Mouse (Mus musculus) C2C12 (cell line): Measurements from ENCODE around the gene Cflar. TPM values are rescaled to one million over a fixed set of nuclear protein-coding genes. Genes with fewer than 3 reads are reported as not detected.

Source experiments
- H3K27me3 ChIP-seq: one replicate; pipeline ENCODE4 v1.6.1; 2011; ENCODE audit not compliant: control insufficient read depth, insufficient read depth, insufficient read length
- H3K36me3 ChIP-seq: one replicate; pipeline ENCODE4 v1.6.1; 2011; ENCODE audit not compliant: control insufficient read depth, insufficient read depth
- H3K4me3 ChIP-seq: one replicate; pipeline ENCODE4 v1.5.1; 2011; ENCODE audit warnings: mild to moderate bottlenecking, control low read depth; ENCODE audit not compliant: poor library complexity, insufficient read depth, severe bottlenecking
- H3K79me2 ChIP-seq: one replicate; pipeline ENCODE4 v1.6.1; 2011; ENCODE audit not compliant: control insufficient read depth, insufficient read depth
- H3K79me3 ChIP-seq: one replicate; pipeline ENCODE4 v1.6.1; 2011; ENCODE audit warnings: low read depth, control low read depth
- H3ac ChIP-seq: one replicate; pipeline ENCODE3; 2011; ENCODE audit warnings: low read depth; ENCODE audit not compliant: control insufficient read depth, insufficient read length
- CEBPB ChIP-seq: IDR thresholded peaks from one replicate; pipeline ENCODE4 v1.6.1; 2011; ENCODE audit warnings: low read depth, mild to moderate bottlenecking, control low read depth, moderate library complexity
- CTCF ChIP-seq: IDR thresholded peaks from one replicate; pipeline ENCODE4 v1.5.1; 2011; ENCODE audit not compliant: control insufficient read depth, insufficient read depth, insufficient read length
- FOSL1 ChIP-seq: IDR thresholded peaks from one replicate; pipeline ENCODE4 v1.8.0; 2011; ENCODE audit warnings: mild to moderate bottlenecking, low read length; ENCODE audit not compliant: poor library complexity, insufficient read depth, severe bottlenecking
- MAX ChIP-seq: IDR thresholded peaks from one replicate; pipeline ENCODE4 v1.6.1; 2011; ENCODE audit warnings: mild to moderate bottlenecking, control low read depth
- MYOD1 ChIP-seq: IDR thresholded peaks from one replicate; pipeline ENCODE4 v1.6.1; 2011; ENCODE audit warnings: low read depth; ENCODE audit not compliant: control insufficient read depth, insufficient read length
- MYOG ChIP-seq: IDR thresholded peaks from one replicate; pipeline ENCODE4 v1.6.1; 2011; ENCODE audit not compliant: control insufficient read depth, insufficient read length; ENCODE audit errors: extremely low read depth
- USF1 ChIP-seq: IDR thresholded peaks from one replicate; pipeline ENCODE4 v1.6.1; 2011; ENCODE audit warnings: low read depth, mild to moderate bottlenecking, control low read depth, moderate library complexity
- polyA plus RNA-seq: library from polyadenylated mRNA; unstranded; fragments of >200 nt; fragmentation: generic; extraction: Trizol; gene quantifications from one replicate; pipeline ENCODE4 v1.2.1, GENCODE M21; 2012; ENCODE audit warnings: missing spikeins

Gene Cflar
- polyA plus RNA-seq, 1 experiment = 23.6 TPM

DNA sequence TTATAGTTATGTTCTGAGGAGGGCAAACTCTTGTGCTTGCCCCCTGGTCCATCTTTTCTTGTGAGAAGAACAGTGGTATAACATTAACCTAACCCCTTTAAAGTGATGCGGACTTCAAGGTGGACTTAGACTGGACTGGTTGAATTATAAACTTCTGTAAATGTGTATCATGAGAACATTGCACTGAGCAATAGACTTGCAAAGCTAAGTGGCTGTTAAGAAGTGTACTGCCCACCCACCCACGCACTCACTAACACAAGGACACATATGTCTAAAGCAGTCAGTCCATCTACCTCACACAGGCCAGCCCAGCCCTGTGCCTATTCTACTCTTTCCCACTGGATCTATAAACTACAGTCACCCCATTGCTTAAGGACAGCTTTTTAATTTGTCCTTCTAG is 22.3 kb downstream of the Cflar start:
- TF ChIP-seq FOSL1 = no peak
- TF ChIP-seq CTCF = no peak
- TF ChIP-seq MYOD1 = no peak
- peaks cover 20% of the 10 kb centered on the region for H3K79me2 ChIP-seq
- no peak overlapping the region for H3ac ChIP-seq
- peaks cover 78% of the 10 kb centered on the region for H3K36me3 ChIP-seq
- no peak overlapping the region for H3K4me3 ChIP-seq
- no peaks in the 10 kb centered on the region for H3K27me3 ChIP-seq
- peaks cover 14% of the 10 kb centered on the region for H3K79me3 ChIP-seq

DNA sequence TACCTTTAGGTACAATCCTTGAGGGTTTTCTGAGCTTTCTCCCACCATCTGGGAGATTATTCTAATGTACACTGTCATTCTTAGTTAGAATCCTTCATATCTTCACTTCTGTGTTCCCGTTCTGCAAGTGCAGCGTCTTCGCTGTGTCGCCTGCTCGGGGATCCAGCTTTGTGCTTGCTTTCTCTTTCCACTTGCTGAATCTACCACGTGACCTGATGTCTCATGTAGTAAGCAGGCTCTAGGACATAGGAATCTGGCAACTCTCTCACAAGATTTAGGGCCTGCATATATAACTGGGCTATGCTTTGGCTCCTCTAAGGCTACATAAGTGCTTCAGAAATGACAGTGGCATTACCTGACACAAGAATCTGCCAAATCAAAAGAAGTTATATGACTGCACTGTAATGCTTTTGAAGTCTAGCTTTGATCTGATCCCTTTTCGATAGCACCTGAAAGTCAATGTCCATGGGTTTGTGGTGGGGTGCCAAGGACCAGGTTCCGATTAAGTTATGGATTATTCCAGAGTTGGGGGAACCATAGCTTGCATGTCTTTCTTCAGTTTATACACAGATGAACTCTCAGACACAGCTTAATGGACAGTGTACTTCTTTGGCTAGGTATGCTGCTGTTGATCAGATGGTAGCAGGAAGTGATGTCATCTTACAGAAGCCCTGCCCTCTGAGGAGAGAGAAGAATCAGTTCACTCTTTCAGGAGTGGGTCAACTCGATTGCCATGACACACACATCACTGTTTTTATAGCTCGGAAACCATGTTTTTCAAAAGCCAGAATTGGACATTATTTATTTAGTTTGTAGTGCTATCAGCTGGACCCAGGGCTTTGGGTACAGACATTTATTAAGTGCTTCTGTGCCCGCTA is 23.0 kb downstream of the Cflar start:
- H3K79me3 ChIP-seq = peaks cover 13% of the 10 kb centered on the region
- peaks cover 78% of the 10 kb centered on the region for H3K36me3 ChIP-seq
- no peak for TF ChIP-seq FOSL1
- H3ac ChIP-seq = no peak overlapping the region
- H3K4me3 ChIP-seq = no peak overlapping the region
- H3K27me3 ChIP-seq = no peaks in the 10 kb centered on the region
- peaks cover 13% of the 10 kb centered on the region for H3K79me2 ChIP-seq

DNA sequence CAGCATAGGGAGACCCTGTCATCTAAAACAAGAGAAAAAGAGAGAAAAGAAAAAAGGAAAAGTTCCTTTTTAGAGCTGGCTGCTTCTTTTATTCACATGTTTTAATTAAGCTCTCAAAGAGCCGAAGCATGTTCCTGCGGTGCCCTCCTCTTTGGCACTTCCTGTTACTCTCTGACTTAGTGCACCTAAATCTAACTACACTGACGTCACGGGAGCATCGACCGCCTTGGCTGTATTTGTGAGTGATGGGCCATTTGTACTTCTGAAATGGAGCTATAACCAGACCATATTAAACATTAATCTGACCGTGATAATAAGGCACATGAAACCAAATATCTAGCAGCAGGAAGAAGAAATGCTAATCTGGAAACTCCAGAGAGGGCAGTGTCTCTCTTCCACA is 24.7 kb downstream of the Cflar start:
- Histone ChIP-seq H3K27me3 (no peaks in the 10 kb centered on the region), H3K4me3 (no peak overlapping the region), H3K79me2 (peaks cover under 1% of the 10 kb centered on the region), H3K36me3 (peaks cover 85% of the 10 kb centered on the region), H3ac (no peak overlapping the region), H3K79me3 (peaks cover 2% of the 10 kb centered on the region)
- no peak for TF ChIP-seq MYOD1

DNA sequence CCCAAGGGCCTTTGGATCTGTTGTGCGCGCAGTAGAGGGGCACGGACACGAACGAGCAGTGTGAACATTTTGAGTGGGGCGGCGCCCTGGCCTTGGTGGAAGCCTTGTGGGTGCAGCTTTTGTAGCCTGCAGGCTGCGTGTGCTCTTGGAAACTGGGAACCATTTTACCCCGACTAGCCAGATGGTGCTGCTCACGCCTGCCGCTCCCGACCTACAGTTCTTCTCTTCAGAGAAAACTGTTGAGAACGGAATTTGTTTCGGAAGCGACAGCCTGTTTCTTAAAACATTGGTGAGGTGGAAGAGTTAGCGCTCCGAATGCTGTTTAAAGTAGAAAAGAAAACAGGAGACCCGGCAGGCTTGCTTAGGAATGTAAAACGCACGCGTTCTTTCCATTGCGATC is 25.7 kb downstream of the Cflar start:
- Histone ChIP-seq H3K79me2 (no peaks in the 10 kb centered on the region), H3ac (no peak overlapping the region), H3K79me3 (peaks cover 2% of the 10 kb centered on the region), H3K36me3 (peaks cover 85% of the 10 kb centered on the region), H3K27me3 (no peaks in the 10 kb centered on the region), H3K4me3 (no peak overlapping the region)
- no peak for TF ChIP-seq CTCF
- no peak for TF ChIP-seq FOSL1
- no peak for TF ChIP-seq MYOG
- no peak for TF ChIP-seq USF1
- no peak for TF ChIP-seq MYOD1
- no peak for TF ChIP-seq MAX
- no peak for TF ChIP-seq CEBPB

DNA sequence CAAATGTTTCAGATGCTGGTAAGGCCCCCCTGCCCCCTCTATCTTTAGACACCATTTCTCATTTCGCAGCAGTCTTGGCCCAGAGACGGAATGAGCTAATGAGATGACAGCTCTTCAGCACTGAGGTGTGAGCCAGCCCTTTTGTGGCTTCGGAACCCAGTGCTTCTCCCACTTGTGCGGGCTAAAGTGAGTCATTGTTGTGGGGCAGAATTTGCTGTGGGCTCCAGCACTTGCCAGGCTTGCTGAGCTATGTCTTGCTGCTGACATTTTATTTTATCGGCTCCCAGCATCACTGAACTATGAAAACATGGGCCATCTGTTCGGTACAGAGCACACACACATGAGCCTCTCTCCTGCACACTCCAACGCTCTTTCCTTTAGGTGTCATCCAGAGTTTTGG is 28.2 kb downstream of the Cflar start:
- TF ChIP-seq MYOG (no peak), MYOD1 (no peak), USF1 (no peak), CEBPB (no peak), FOSL1 (no peak), MAX (no peak), CTCF (no peak)
- no peak overlapping the region for H3ac ChIP-seq
- peaks cover 15% of the 10 kb centered on the region for H3K79me2 ChIP-seq
- no peaks in the 10 kb centered on the region for H3K27me3 ChIP-seq
- H3K4me3 ChIP-seq = no peak overlapping the region
- peaks cover 87% of the 10 kb centered on the region for H3K36me3 ChIP-seq
- H3K79me3 ChIP-seq = peaks cover 6% of the 10 kb centered on the region

DNA sequence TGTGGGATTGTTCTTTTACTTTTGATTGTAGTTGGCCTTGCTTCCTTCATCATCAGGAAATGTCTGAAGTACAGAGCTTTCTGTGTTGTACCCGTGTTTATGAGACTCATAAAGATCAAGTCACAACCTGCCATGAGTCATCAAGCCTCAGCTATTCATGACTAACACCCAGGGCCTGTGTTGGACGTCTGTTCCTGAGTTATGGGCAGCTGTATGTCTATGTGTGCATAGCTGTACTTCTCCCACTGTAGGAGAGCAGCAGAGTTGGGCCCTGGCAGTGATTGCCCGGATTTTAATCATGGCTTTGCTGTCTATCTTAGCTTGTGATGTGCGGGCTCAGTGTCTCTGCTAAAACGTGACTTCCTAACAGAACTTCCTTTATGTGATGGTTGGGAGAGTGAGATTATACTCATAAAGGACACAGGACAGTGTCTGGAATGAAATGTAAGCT is 31.3 kb downstream of the Cflar start:
- TF ChIP-seq MYOD1 = peak; percentile 67
- peak; percentile 93 for TF ChIP-seq FOSL1
- TF ChIP-seq USF1 = no peak
- H3K79me3 ChIP-seq = peaks cover 6% of the 10 kb centered on the region
- H3ac ChIP-seq = no peak overlapping the region
- peaks cover 41% of the 10 kb centered on the region for H3K79me2 ChIP-seq
- peaks cover 86% of the 10 kb centered on the region for H3K36me3 ChIP-seq
- no peak overlapping the region for H3K4me3 ChIP-seq
- no peaks in the 10 kb centered on the region for H3K27me3 ChIP-seq
